Mouse (Mus musculus): ENCODE results near the gene Cyld. TPM values are rescaled to one million over a fixed set of nuclear protein-coding genes. Genes with fewer than 3 reads are reported as not detected.
"Not testable (repeated sequence)": the region's sequence is repeated elsewhere in the genome, so short reads cannot be mapped to it uniquely, and the experiment has no call there.

Cyld gene
- total and polyA plus RNA-seq, 3 experiments: 1.0 to 57.7 (median 40.9) TPM

- DNase-seq (ENCODE audit: low spot score) (no peak), ATAC-seq (ENCODE audit: extremely low read depth, insufficient number of reproducible peaks, low FRiP score, poor library complexity, severe bottlenecking) (no peak)
- H3K4me1 ChIP-seq (ENCODE audit: insufficient read depth, low read depth, low read length): no peaks in the 10 kb centered on the region
- no peak overlapping the region for H3K4me3 ChIP-seq (ENCODE audit: low read depth, low read length)
- no peaks in the 10 kb centered on the region for H3K36me3 ChIP-seq (replicated peaks)
- TF ChIP-seq POLR2AphosphoS5 (IDR thresholded peaks at IDR 0.05; ENCODE audit: insufficient replicate concordance, low read depth, low read length) (no peak), TAL1 (conservative IDR thresholded peaks at IDR 0.05; ENCODE audit: low read depth, low read length) (no peak), GATA2 (IDR thresholded peaks at IDR 0.05; ENCODE audit: borderline replicate concordance, low read depth, low read length) (no peak), CTCF (IDR thresholded peaks at IDR 0.05; ENCODE audit: low read depth, low read length) (no peak), GATA1 (IDR thresholded peaks at IDR 0.05; ENCODE audit: borderline replicate concordance, low read length) (no peak)
- H3K27me3 ChIP-seq (ENCODE audit: insufficient read depth, low read length): no peaks in the 10 kb centered on the region
- H3K9me3 ChIP-seq (replicated peaks): peaks cover 23% of the 10 kb centered on the region
These were observed 77.9 kb downstream of the Cyld start for GRCm38 (mm10) chr8:88774593-88775297.

GRCm38 (mm10) chr8:88775298-88775646, 78.4 kb downstream of the Cyld start:
- ATAC-seq (ENCODE audit: extremely low read depth, insufficient number of reproducible peaks, low FRiP score, poor library complexity, severe bottlenecking) (no peak), DNase-seq (ENCODE audit: low spot score) (no peak)
- H3K4me1 ChIP-seq (ENCODE audit: insufficient read depth, low read depth, low read length): no peaks in the 10 kb centered on the region
- H3K36me3 ChIP-seq (replicated peaks): no peaks in the 10 kb centered on the region
- H3K9me3 ChIP-seq (replicated peaks): peaks cover 23% of the 10 kb centered on the region
- H3K27me3 ChIP-seq (ENCODE audit: insufficient read depth, low read length): no peaks in the 10 kb centered on the region
- no peak overlapping the region for H3K4me3 ChIP-seq (ENCODE audit: low read depth, low read length)
- TF ChIP-seq GATA1 (IDR thresholded peaks at IDR 0.05; ENCODE audit: borderline replicate concordance, low read length) (no peak), CTCF (IDR thresholded peaks at IDR 0.05; ENCODE audit: low read depth, low read length) (no peak), GATA2 (IDR thresholded peaks at IDR 0.05; ENCODE audit: borderline replicate concordance, low read depth, low read length) (no peak), TAL1 (conservative IDR thresholded peaks at IDR 0.05; ENCODE audit: low read depth, low read length) (no peak), POLR2AphosphoS5 (IDR thresholded peaks at IDR 0.05; ENCODE audit: insufficient replicate concordance, low read depth, low read length) (no peak)

GRCm38 (mm10) chr8:88780142-88780541, 83.3 kb downstream of the Cyld start:
- H3K27me3 ChIP-seq (ENCODE audit: insufficient read depth, low read length): no peaks in the 10 kb centered on the region
- H3K9me3 ChIP-seq (replicated peaks): peaks cover 23% of the 10 kb centered on the region
- H3K4me1 ChIP-seq (ENCODE audit: insufficient read depth, low read depth, low read length): no peaks in the 10 kb centered on the region
- TF ChIP-seq TAL1 (conservative IDR thresholded peaks at IDR 0.05; ENCODE audit: low read depth, low read length) (no peak), GATA1 (IDR thresholded peaks at IDR 0.05; ENCODE audit: borderline replicate concordance, low read length) (no peak), POLR2AphosphoS5 (IDR thresholded peaks at IDR 0.05; ENCODE audit: insufficient replicate concordance, low read depth, low read length) (no peak), CTCF (IDR thresholded peaks at IDR 0.05; ENCODE audit: low read depth, low read length) (no peak), GATA2 (IDR thresholded peaks at IDR 0.05; ENCODE audit: borderline replicate concordance, low read depth, low read length) (no peak)
- no peak overlapping the region for H3K4me3 ChIP-seq (ENCODE audit: low read depth, low read length)
- DNase-seq (ENCODE audit: low spot score) (no peak), ATAC-seq (ENCODE audit: extremely low read depth, insufficient number of reproducible peaks, low FRiP score, poor library complexity, severe bottlenecking) (no peak)
- no peaks in the 10 kb centered on the region for H3K36me3 ChIP-seq (replicated peaks)

- no peak overlapping the region for H3K4me3 ChIP-seq (ENCODE audit: low read depth, low read length)
- H3K36me3 ChIP-seq (replicated peaks): no peaks in the 10 kb centered on the region
- H3K9me3 ChIP-seq (replicated peaks): peaks cover 20% of the 10 kb centered on the region
- no peaks in the 10 kb centered on the region for H3K4me1 ChIP-seq (ENCODE audit: insufficient read depth, low read depth, low read length)
- H3K27me3 ChIP-seq (ENCODE audit: insufficient read depth, low read length): no peaks in the 10 kb centered on the region
- TF ChIP-seq POLR2AphosphoS5 (IDR thresholded peaks at IDR 0.05; ENCODE audit: insufficient replicate concordance, low read depth, low read length) (no peak), GATA2 (IDR thresholded peaks at IDR 0.05; ENCODE audit: borderline replicate concordance, low read depth, low read length) (no peak), CTCF (IDR thresholded peaks at IDR 0.05; ENCODE audit: low read depth, low read length) (no peak), TAL1 (conservative IDR thresholded peaks at IDR 0.05; ENCODE audit: low read depth, low read length) (no peak), GATA1 (IDR thresholded peaks at IDR 0.05; ENCODE audit: borderline replicate concordance, low read length) (no peak)
- DNase-seq (ENCODE audit: low spot score): no peak
- no peak for ATAC-seq (ENCODE audit: extremely low read depth, insufficient number of reproducible peaks, low FRiP score, poor library complexity, severe bottlenecking)
These were observed 84.5 kb downstream of the Cyld start for GRCm38 (mm10) chr8:88781283-88781682.

GRCm38 (mm10) chr8:88783722-88784121, 86.9 kb downstream of the Cyld start:
- no peak overlapping the region for H3K4me3 ChIP-seq (ENCODE audit: low read depth, low read length)
- ATAC-seq (ENCODE audit: extremely low read depth, insufficient number of reproducible peaks, low FRiP score, poor library complexity, severe bottlenecking) (no peak), DNase-seq (ENCODE audit: low spot score) (no peak)
- H3K4me1 ChIP-seq (ENCODE audit: insufficient read depth, low read depth, low read length): no peaks in the 10 kb centered on the region
- TF ChIP-seq TAL1 (conservative IDR thresholded peaks at IDR 0.05; ENCODE audit: low read depth, low read length) (no peak), POLR2AphosphoS5 (IDR thresholded peaks at IDR 0.05; ENCODE audit: insufficient replicate concordance, low read depth, low read length) (no peak), CTCF (IDR thresholded peaks at IDR 0.05; ENCODE audit: low read depth, low read length) (no peak), GATA1 (IDR thresholded peaks at IDR 0.05; ENCODE audit: borderline replicate concordance, low read length) (no peak)
- H3K36me3 ChIP-seq (replicated peaks): no peaks in the 10 kb centered on the region
- H3K9me3 ChIP-seq (replicated peaks): peaks cover 13% of the 10 kb centered on the region
- H3K27me3 ChIP-seq (ENCODE audit: insufficient read depth, low read length): no peaks in the 10 kb centered on the region

GRCm38 (mm10) chr8:88788335-88788734, 91.5 kb downstream of the Cyld start:
- ATAC-seq (ENCODE audit: extremely low read depth, insufficient number of reproducible peaks, low FRiP score, poor library complexity, severe bottlenecking); H3K4me1 ChIP-seq (ENCODE audit: insufficient read depth, low read depth, low read length); DNase-seq (ENCODE audit: low spot score): not testable (repeated sequence)

More at GRCm38 (mm10) chr8:88788335-88788734, 91.5 kb downstream of the Cyld start:
- H3K36me3 ChIP-seq (replicated peaks); H3K4me3 ChIP-seq (ENCODE audit: low read depth, low read length); H3K27me3 ChIP-seq (ENCODE audit: insufficient read depth, low read length): not testable (repeated sequence)
- peaks cover 24% of the 10 kb centered on the region for H3K9me3 ChIP-seq (replicated peaks)

Measured in G1E (cell line).